Mouse (Mus musculus): ENCODE measurements at regions not wholly inside any gene's neighbourhood (a gene's known extent, or its start where the extent isn't known, plus 50 kb on each side); places are given as distances from the start of the nearest gene placed in this dataset.
"Not testable (repeated sequence)": the region's sequence is repeated elsewhere in the genome, so short reads cannot be mapped to it uniquely, and the experiment has no call there.

DNA sequence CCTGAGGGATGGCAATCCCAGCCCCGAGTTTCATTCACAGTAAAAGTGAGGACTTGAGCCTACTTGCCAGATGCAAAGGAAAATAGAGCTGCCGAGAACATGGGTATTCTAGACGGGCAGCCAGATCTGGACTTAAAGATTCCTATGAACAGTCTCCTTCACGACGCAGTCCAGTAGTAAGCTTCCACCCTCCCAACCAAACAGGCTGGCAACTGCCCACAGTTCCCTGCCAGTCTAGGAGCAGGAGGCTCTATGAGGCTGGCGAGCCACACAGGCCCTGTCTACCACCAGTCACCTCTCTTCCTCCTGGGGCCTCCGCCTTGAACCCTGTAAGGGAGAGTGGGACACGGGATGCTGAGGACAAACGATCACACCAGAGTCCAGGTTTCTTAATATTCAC lies 153.5 kb upstream of the Snrpn start:
- no peak for DNase-seq (ENCODE audit: low spot score in 2 of 2)

GRCm38 (mm10) chr7:60244187-60244866 lies 104.3 kb upstream of the Snrpn start:
- not testable (repeated sequence) for DNase-seq (ENCODE audit: low spot score in 2 of 2)

DNA sequence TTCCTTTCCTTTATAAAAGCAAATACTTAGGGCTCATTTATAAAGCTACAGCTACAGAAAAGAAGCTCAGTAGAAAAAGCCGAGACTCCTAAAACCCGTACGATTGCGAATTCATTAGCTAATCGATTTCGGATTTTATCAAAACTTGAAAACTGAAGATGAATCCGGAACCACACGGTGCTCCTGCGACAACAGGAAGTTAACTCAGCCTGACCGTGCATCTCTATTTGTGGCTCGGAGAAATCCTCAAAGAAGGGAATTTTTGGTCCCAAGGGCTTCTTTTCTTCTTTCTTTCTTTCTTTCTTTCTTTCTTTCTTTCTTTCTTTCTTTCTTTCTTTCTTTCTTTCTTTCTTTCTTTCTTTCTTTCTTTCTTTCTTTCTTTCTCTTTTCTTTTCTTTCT lies 103.7 kb upstream of the Snrpn start:
- peak in 1 of 2 experiments; percentile 15 for DNase-seq (ENCODE audit: low spot score in 2 of 2)

- peak in 1 of 2 experiments; percentile 6 for DNase-seq (ENCODE audit: low spot score in 2 of 2)
Observed at GRCm38 (mm10) chr7:60238595-60239195, 98.7 kb upstream of the Snrpn start.

DNA sequence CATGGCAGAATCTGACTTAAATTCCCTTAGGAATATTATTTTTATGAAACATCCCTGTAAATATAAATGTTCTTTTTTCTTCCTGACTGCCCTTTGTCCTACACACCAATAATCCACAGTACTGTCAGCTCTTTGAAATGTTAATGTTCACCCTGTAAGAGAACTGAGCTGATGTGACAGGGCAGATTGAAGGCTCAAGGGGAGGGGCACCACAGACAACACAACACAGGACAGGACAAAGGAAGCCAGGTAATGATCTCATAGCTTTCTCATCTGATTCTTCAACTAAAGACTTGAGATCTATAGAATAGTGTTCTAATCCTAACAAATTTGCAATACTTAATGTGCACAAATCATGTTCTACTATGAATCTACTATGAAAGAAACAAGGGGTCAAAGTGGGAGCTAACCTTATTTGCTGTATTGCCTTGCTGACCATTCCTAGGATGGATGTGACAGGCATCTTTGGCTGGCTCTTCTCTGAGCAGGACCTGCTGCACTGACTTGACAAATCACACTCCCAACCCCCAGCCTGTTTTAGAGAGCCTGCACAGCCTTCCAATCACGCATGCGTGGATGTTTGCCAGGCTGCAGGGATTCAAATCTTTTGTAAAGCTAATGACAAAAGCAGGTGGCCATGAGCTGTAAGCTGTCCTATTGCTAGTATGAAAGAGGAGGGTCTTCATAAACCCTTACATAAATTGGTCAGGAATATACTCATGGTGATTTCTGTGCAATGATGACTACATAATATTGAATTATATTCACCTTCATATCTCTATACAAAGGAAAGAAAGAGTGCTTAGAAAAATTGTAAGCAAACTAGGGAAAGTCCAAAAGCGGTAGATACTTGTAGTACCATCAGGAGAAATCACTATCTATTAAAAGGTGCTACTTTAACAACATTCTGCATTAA lies 76.6 kb upstream of the Snrpn start:
- peak; percentile 11 to 13 for DNase-seq (ENCODE audit: low spot score in 2 of 2)

Data from left cerebral cortex, adult 8-10 months (tissue).